Comparison of ENCODE assay signal across 17 mouse cellular contexts in genomic region chrX:36740124-36740951, GRCm38 (mm10). TPM values are rescaled to one million over a fixed set of nuclear protein-coding genes. Genes with fewer than 3 reads are reported as not detected.
DNase-seq lines count a peak whose midpoint lies in the region; ATAC-seq lines count a peak whose summit lies in the region.
"Had no signal": no experiment of that assay in that cellular context is flagged by ENCODE, and none has a peak within 500 bp of the region (broad histone marks: within the 10 kb centered on the region; RNA-seq: fewer than 3 reads in every experiment).

No protein-coding gene starts in this region.

- no peak for ATAC-seq in forebrain, embryonic 14.5 days
- no peak for ATAC-seq in forebrain, embryonic 11.5 days (replicated peaks; ENCODE audit: low FRiP score)
- no peak for ATAC-seq in liver, embryonic 16.5 days (ENCODE audit: low read depth)
- ATAC-seq: intestine, postnatal 0 days; Patski had no signal

- H3K27me3 ChIP-seq in forebrain, embryonic 14.5 days (replicated peaks; ENCODE audit: control insufficient read depth, insufficient read depth, low read length) = no peaks in the 10 kb centered on the region
- H3K27me3 ChIP-seq in forebrain, embryonic 11.5 days (ENCODE audit: control insufficient read depth, insufficient read depth, low read length) = no peaks in the 10 kb centered on the region
- H3K27me3 ChIP-seq in liver, embryonic 16.5 days (ENCODE audit: control insufficient read depth, insufficient read depth, low read depth, low read length) = no peaks in the 10 kb centered on the region
- no peaks in the 10 kb centered on the region for H3K27me3 ChIP-seq in limb, embryonic 10.5 days (ENCODE audit: low read depth, poor library complexity, severe bottlenecking)
- H3K27me3 ChIP-seq: embryonic facial prominence, embryonic 15.5 days; limb, embryonic 13.5 days had no signal

- no peak overlapping the region for H3K4me3 ChIP-seq in forebrain, embryonic 14.5 days (ENCODE audit: low read depth, low read length)
- no peak overlapping the region for H3K4me3 ChIP-seq in forebrain, embryonic 11.5 days (ENCODE audit: low read depth, low read length)
- H3K4me3 ChIP-seq in liver, embryonic 16.5 days (ENCODE audit: low read depth, low read length) = 0 out of 2 replicates have a peak overlapping the region, but pooled peaks have one; percentile 13
- no peak overlapping the region for H3K4me3 ChIP-seq in limb, embryonic 10.5 days
- H3K4me3 ChIP-seq: embryonic facial prominence, embryonic 15.5 days; limb, embryonic 13.5 days had no signal

- no peak overlapping the region for H3K9ac ChIP-seq in forebrain, embryonic 14.5 days (ENCODE audit: low read length)
- H3K9ac ChIP-seq in forebrain, embryonic 11.5 days (ENCODE audit: low read length) = no peak overlapping the region
- H3K9ac ChIP-seq in liver, embryonic 16.5 days (ENCODE audit: low read depth, low read length) = no peak overlapping the region
- H3K9ac ChIP-seq: embryonic facial prominence, embryonic 15.5 days; limb, embryonic 13.5 days had no signal

- no peaks in the 10 kb centered on the region for H3K4me1 ChIP-seq in forebrain, embryonic 14.5 days (ENCODE audit: control insufficient read depth, insufficient read depth, low read length)
- no peaks in the 10 kb centered on the region for H3K4me1 ChIP-seq in forebrain, embryonic 11.5 days (replicated peaks; ENCODE audit: control insufficient read depth, insufficient read depth, low read length)
- H3K4me1 ChIP-seq in liver, embryonic 16.5 days (ENCODE audit: control insufficient read depth, low read depth, low read length) = peaks cover 5% of the 10 kb centered on the region
- H3K4me1 ChIP-seq in limb, embryonic 10.5 days = no peaks in the 10 kb centered on the region
- H3K4me1 ChIP-seq: embryonic facial prominence, embryonic 15.5 days; limb, embryonic 13.5 days had no signal

- H3K4me2 ChIP-seq in forebrain, embryonic 14.5 days (ENCODE audit: low read length) = no peak overlapping the region
- H3K4me2 ChIP-seq in forebrain, embryonic 11.5 days (ENCODE audit: low read depth, low read length, severe bottlenecking) = no peak overlapping the region
- no peak overlapping the region; the same call in 1 of the 2 replicates for H3K4me2 ChIP-seq in liver, embryonic 16.5 days (ENCODE audit: low read depth, low read length)
- H3K4me2 ChIP-seq: embryonic facial prominence, embryonic 15.5 days; limb, embryonic 13.5 days had no signal

- H3K27ac ChIP-seq in forebrain, embryonic 14.5 days (ENCODE audit: low read depth, low read length) = no peak overlapping the region
- no peak overlapping the region for H3K27ac ChIP-seq in forebrain, embryonic 11.5 days (ENCODE audit: low read depth, low read length)
- no peak overlapping the region for H3K27ac ChIP-seq in liver, embryonic 16.5 days (ENCODE audit: low read length)
- H3K27ac ChIP-seq in limb, embryonic 10.5 days = no peak overlapping the region
- H3K27ac ChIP-seq: embryonic facial prominence, embryonic 15.5 days; limb, embryonic 13.5 days had no signal

- DNase-seq in forebrain, embryonic 14.5 days (ENCODE audit: low spot score) = peak; percentile 45
- DNase-seq in forebrain, embryonic 11.5 days (ENCODE audit: low spot score) = no peak
- DNase-seq in MEL-GATA-1-ER (ENCODE audit: extremely low read depth, low read depth) = peak; percentile 56
- peak; percentile 66 for DNase-seq in lung, postnatal 36 days
- DNase-seq in heart, adult 18-20 months = no peak
- DNase-seq in limb, embryonic 10.5 days (ENCODE audit: low spot score) = no peak
- DNase-seq in Muller cell, postnatal 12 days (ENCODE audit: inconsistent ontology term) = no peak
- DNase-seq: adrenal gland, adult 2 months; heart, postnatal 4 days; kidney, postnatal 36 days; retina, postnatal 1 day; spleen, adult 18-20 months had no signal

- H3K36me3 ChIP-seq in forebrain, embryonic 14.5 days (ENCODE audit: control insufficient read depth, insufficient read depth, low read length) = no peaks in the 10 kb centered on the region
- H3K36me3 ChIP-seq in forebrain, embryonic 11.5 days (ENCODE audit: control insufficient read depth, insufficient read depth, low read length) = no peaks in the 10 kb centered on the region
- H3K36me3 ChIP-seq in liver, embryonic 16.5 days (ENCODE audit: control insufficient read depth, insufficient read depth) = no peaks in the 10 kb centered on the region
- H3K36me3 ChIP-seq in limb, embryonic 10.5 days = no peaks in the 10 kb centered on the region
- H3K36me3 ChIP-seq: embryonic facial prominence, embryonic 15.5 days; limb, embryonic 13.5 days had no signal

- WGBS in forebrain, embryonic 14.5 days = 84% methylated on average over 13 of the region's 13 CpGs
- WGBS in forebrain, embryonic 11.5 days = 89% methylated on average over 13 of the region's 13 CpGs
- WGBS in liver, embryonic 16.5 days (ENCODE audit: insufficient replicate concordance) = 51% methylated on average over 13 of the region's 13 CpGs
- 95% methylated on average over 13 of the region's 13 CpGs for WGBS in limb, embryonic 10.5 days

- H3K9me3 ChIP-seq in forebrain, embryonic 14.5 days (replicated peaks; ENCODE audit: control insufficient read depth, low read length) = no peaks in the 10 kb centered on the region
- H3K9me3 ChIP-seq in forebrain, embryonic 11.5 days (ENCODE audit: control insufficient read depth, low read length) = no peaks in the 10 kb centered on the region
- H3K9me3 ChIP-seq in liver, embryonic 16.5 days (replicated peaks; ENCODE audit: control insufficient read depth, low read length) = no peaks in the 10 kb centered on the region
- H3K9me3 ChIP-seq in limb, embryonic 10.5 days (replicated peaks) = no peaks in the 10 kb centered on the region
- H3K9me3 ChIP-seq: embryonic facial prominence, embryonic 15.5 days; limb, embryonic 13.5 days had no signal

RNA-seq across cellular contexts. Expression of gene Slc25a43, which starts 3.1 kb away (rescaled TPM):
- polyA plus RNA-seq in forebrain, embryonic 14.5 days (2014; fragmentation: Nextera tagmentation; extraction: Ambion mirVana) = 0.40 and 0.51 TPM in 2 replicates
- polyA plus RNA-seq in forebrain, embryonic 11.5 days (2014; fragmentation: Nextera tagmentation; extraction: Ambion mirVana) = 0.57 and 0.68 TPM in 2 replicates
- polyA plus RNA-seq in liver, embryonic 16.5 days (2015; fragmentation: Nextera tagmentation; extraction: Ambion mirVana) = 0.92 and 0.99 TPM in 2 replicates
- total RNA-seq in heart, adult 18-20 months (2021) = under 1 TPM in 1 of 2 experiments, not detected in 1; 0.26 TPM
- polyA plus RNA-seq in limb, embryonic 10.5 days (2016; fragmentation: Nextera tagmentation; extraction: Ambion mirVana) = 1.6 and 2.3 TPM in 2 replicates

RNA-seq across cellular contexts. Expression of gene Slc25a5, which starts 55.1 kb away (rescaled TPM):
- 589 and 711 TPM in 2 replicates for polyA plus RNA-seq in forebrain, embryonic 14.5 days (2014; fragmentation: Nextera tagmentation; extraction: Ambion mirVana)
- 819 and 859 TPM in 2 replicates for polyA plus RNA-seq in forebrain, embryonic 11.5 days (2014; fragmentation: Nextera tagmentation; extraction: Ambion mirVana)
- 361 and 413 TPM in 2 replicates for polyA plus RNA-seq in liver, embryonic 16.5 days (2015; fragmentation: Nextera tagmentation; extraction: Ambion mirVana)
- 100 to 1,000 TPM; 369 to 422 TPM for total RNA-seq in heart, adult 18-20 months (2021)
- polyA plus RNA-seq in limb, embryonic 10.5 days (2016; fragmentation: Nextera tagmentation; extraction: Ambion mirVana) = 728 and 870 TPM in 2 replicates

Comparison
In these comparisons a context has a peak if more than half of its experiments do, and no peak if none do; other contexts are left out.
1. DNase-seq: peak in forebrain, embryonic 14.5 days (single experiment), MEL-GATA-1-ER (single experiment) and lung, postnatal 36 days (single experiment); none in forebrain, embryonic 11.5 days (single experiment), heart, adult 18-20 months (0 of 2), limb, embryonic 10.5 days (single experiment) and Muller cell, postnatal 12 days (single experiment).